Mouse (Mus musculus) CH12.LX (cell line): ENCODE results near the gene Diras2. TPM values are rescaled to one million over a fixed set of nuclear protein-coding genes. Genes with fewer than 3 reads are reported as not detected.

ENCODE experiments used
- DNase-seq: peaks from one replicate; pipeline ENCODE4 v3.0.0-alpha.2; 2013; ENCODE audit errors: extremely low read depth
- H3K27ac ChIP-seq: 2 replicates; pipeline ENCODE4 v1.5.1; 2012; ENCODE audit warnings: low read depth, mild to moderate bottlenecking, control low read depth, moderate library complexity; ENCODE audit not compliant: insufficient read depth
- H3K27me3 ChIP-seq: replicated peaks from 2 replicates; pipeline ENCODE3; 2012; ENCODE audit warnings: inconsistent platforms
- H3K36me3 ChIP-seq, 2 experiments: replicated peaks in 1 of 2; 2 replicates each; pipeline versions ENCODE3 to v1.6.1; 2012; ENCODE audit warnings: inconsistent platforms in 1 of 2, low read length in 1 of 2, mild to moderate bottlenecking in 1 of 2, mixed read lengths in 1 of 2, moderate library complexity in 1 of 2; ENCODE audit not compliant: control insufficient read depth in 1 of 2, insufficient read depth in 1 of 2
- H3K4me1 ChIP-seq, 2 experiments: 2 replicates each; pipeline ENCODE4 v1.6.1; 2012; ENCODE audit warnings: inconsistent platforms in 1 of 2, moderate library complexity in 1 of 2; ENCODE audit not compliant: insufficient read depth in 2 of 2, control insufficient read depth in 1 of 2
- H3K4me2 ChIP-seq: 2 replicates; pipeline ENCODE4 v1.6.1; 2012; ENCODE audit warnings: low read depth, mild to moderate bottlenecking, control low read depth; ENCODE audit not compliant: poor library complexity, insufficient read depth, severe bottlenecking
- H3K4me3 ChIP-seq, 3 experiments: fragments of 150-350 bp in 1 of 3; sonication (generic) in 1 of 3; replicated peaks in 1 of 3; 2 replicates each; pipeline versions ENCODE3 to v1.5.1; 2011 to 2012; ENCODE audit warnings: low read depth in 2 of 3, low read length in 2 of 3, mild to moderate bottlenecking in 2 of 3, moderate library complexity in 2 of 3, control low read depth in 1 of 3, improper control_type of control experiment in 1 of 3, inconsistent platforms in 1 of 3, mixed read lengths in 1 of 3; ENCODE audit not compliant: poor library complexity in 1 of 3
- H3K79me2 ChIP-seq: replicated peaks from 2 replicates; pipeline ENCODE4 v1.6.1; 2012; ENCODE audit warnings: mild to moderate bottlenecking, moderate library complexity; ENCODE audit not compliant: control insufficient read depth, poor library complexity, insufficient read depth, severe bottlenecking; ENCODE audit errors: extremely low read depth
- H3K9ac ChIP-seq: 2 replicates; pipeline ENCODE4 v1.6.1; 2012; ENCODE audit warnings: low read depth, mild to moderate bottlenecking, control low read depth, moderate library complexity; ENCODE audit not compliant: insufficient read depth
- H3K9me3 ChIP-seq: replicated peaks from 2 replicates; pipeline ENCODE3; 2012; ENCODE audit warnings: low read length, inconsistent platforms, mixed read lengths
- BHLHE40 ChIP-seq: IDR thresholded peaks from 2 replicates; pipeline ENCODE4 v1.6.1; 2011; ENCODE audit warnings: mild to moderate bottlenecking, low read depth, low read length, improper control_type of control experiment
- CTCF ChIP-seq, 2 experiments: IDR thresholded peaks in 1 of 2; conservative IDR thresholded peaks in 1 of 2; 2 replicates each; pipeline ENCODE4 v1.5.1; 2011 to 2012; ENCODE audit warnings: low read depth in 2 of 2, low read length in 2 of 2, improper control_type of control experiment in 1 of 2, inconsistent platforms in 1 of 2, mild to moderate bottlenecking in 1 of 2, moderate library complexity in 1 of 2
- E2F4 ChIP-seq: IDR thresholded peaks from 2 replicates; pipeline ENCODE4 v1.6.1; 2011; ENCODE audit warnings: low read depth, low read length, improper control_type of control experiment; ENCODE audit not compliant: insufficient replicate concordance
- ELF1 ChIP-seq: IDR thresholded peaks from 2 replicates; pipeline ENCODE4 v1.6.1; 2014; ENCODE audit warnings: low read depth, mild to moderate bottlenecking, inconsistent platforms, low read length, improper control_type of control experiment
- ETS1 ChIP-seq: conservative IDR thresholded peaks from 2 replicates; pipeline ENCODE4 v1.6.1; 2012; ENCODE audit warnings: low read depth, mild to moderate bottlenecking, inconsistent platforms, low read length, improper control_type of control experiment, moderate library complexity
- GABPA ChIP-seq: IDR thresholded peaks from 2 replicates; pipeline ENCODE4 v1.6.1; 2012; ENCODE audit warnings: low read depth, low read length, improper control_type of control experiment, inconsistent platforms; ENCODE audit not compliant: insufficient replicate concordance
- HCFC1 ChIP-seq: IDR thresholded peaks from 2 replicates; pipeline ENCODE4 v1.6.1; 2012; ENCODE audit warnings: low read depth, mild to moderate bottlenecking, inconsistent platforms, low read length, improper control_type of control experiment
- KAT2A ChIP-seq: IDR thresholded peaks from 2 replicates; pipeline ENCODE4 v1.6.1; 2012; ENCODE audit warnings: low read length, improper control_type of control experiment, inconsistent platforms; ENCODE audit not compliant: insufficient replicate concordance
- MAFK ChIP-seq: IDR thresholded peaks from 2 replicates; pipeline ENCODE4 v1.6.1; 2011; ENCODE audit warnings: low read length, improper control_type of control experiment; ENCODE audit not compliant: insufficient replicate concordance
- MAX ChIP-seq: IDR thresholded peaks from 2 replicates; pipeline ENCODE4 v1.6.1; 2011; ENCODE audit warnings: low read length, improper control_type of control experiment
- MAZ ChIP-seq: IDR thresholded peaks from 2 replicates; pipeline ENCODE4 v1.6.1; 2012; ENCODE audit warnings: low read depth, mild to moderate bottlenecking, inconsistent platforms, low read length, improper control_type of control experiment, moderate library complexity
- MEF2A ChIP-seq: IDR thresholded peaks from 2 replicates; pipeline ENCODE4 v1.6.1; 2014; ENCODE audit warnings: low read depth, mild to moderate bottlenecking, inconsistent platforms, low read length, improper control_type of control experiment, borderline replicate concordance
- MYC ChIP-seq: IDR thresholded peaks from 2 replicates; pipeline ENCODE4 v1.6.1; 2011; ENCODE audit warnings: low read depth, mild to moderate bottlenecking, improper control_type of control experiment, low read length
- NELFE ChIP-seq: IDR thresholded peaks from 2 replicates; pipeline ENCODE4 v1.6.1; 2011; ENCODE audit warnings: low read depth, low read length, improper control_type of control experiment
- NRF1 ChIP-seq: IDR thresholded peaks from 2 replicates; pipeline ENCODE4 v1.6.1; 2014; ENCODE audit warnings: low read depth, mild to moderate bottlenecking, inconsistent platforms, low read length, improper control_type of control experiment, moderate library complexity
- PAX5 ChIP-seq: IDR thresholded peaks from 2 replicates; pipeline ENCODE4 v1.6.1; 2012; ENCODE audit warnings: low read length, inconsistent platforms, mixed read lengths
- POLR2A ChIP-seq: IDR thresholded peaks from 2 replicates; pipeline ENCODE4 v1.6.1; 2011; ENCODE audit warnings: low read depth, mild to moderate bottlenecking, improper control_type of control experiment, low read length
- POLR2AphosphoS2 ChIP-seq: IDR thresholded peaks from 2 replicates; pipeline ENCODE4 v1.6.1; 2011; ENCODE audit warnings: low read depth, low read length, improper control_type of control experiment
- SMC3 ChIP-seq: IDR thresholded peaks from 2 replicates; pipeline ENCODE4 v1.6.1; 2011; ENCODE audit warnings: low read depth, low read length, improper control_type of control experiment
- TBP ChIP-seq: conservative IDR thresholded peaks from 2 replicates; pipeline ENCODE4 v1.6.1; 2011; ENCODE audit warnings: low read depth, low read length, improper control_type of control experiment
- TCF12 ChIP-seq: IDR thresholded peaks from 2 replicates; pipeline ENCODE4 v1.6.1; 2014; ENCODE audit warnings: low read depth, mild to moderate bottlenecking, inconsistent platforms, low read length, improper control_type of control experiment
- UBTF ChIP-seq: IDR thresholded peaks from 2 replicates; pipeline ENCODE4 v1.6.1; 2012; ENCODE audit warnings: low read depth, mild to moderate bottlenecking, inconsistent platforms, low read length, improper control_type of control experiment, moderate library complexity
- USF1 ChIP-seq: IDR thresholded peaks from 2 replicates; pipeline ENCODE4 v1.6.1; 2014; ENCODE audit warnings: low read depth, mild to moderate bottlenecking, inconsistent platforms, low read length, improper control_type of control experiment
- ZMIZ1 ChIP-seq: IDR thresholded peaks from 2 replicates; pipeline ENCODE4 v1.6.1; 2012; ENCODE audit warnings: low read depth, mild to moderate bottlenecking, inconsistent platforms, low read length, improper control_type of control experiment
- ZNF384 ChIP-seq: IDR thresholded peaks from 2 replicates; pipeline ENCODE4 v1.6.1; 2012; ENCODE audit warnings: low read depth, low read length, improper control_type of control experiment, inconsistent platforms
- dilution Hi-C: fragments of 300-500 bp; cut with MboI; formaldehyde crosslinking; loops from 2 replicates; pipeline ENCODE4 v1.14.3; 2020; ENCODE audit warnings: low sequenced_read_pairs; ENCODE audit not compliant: extremely low pct_unique_long_range_greater_than_20kb, extremely low pct_ligation_motif_present
- in situ Hi-C: fragments of 300-500 bp; cut with MboI; formaldehyde crosslinking; loops from 3 replicates; pipeline ENCODE4 v1.14.3; 2019; ENCODE audit warnings: low sequenced_read_pairs, low pct_ligation_motif_present, low pct_unique_long_range_greater_than_20kb, mixed read lengths
- polyA plus RNA-seq: library from polyadenylated mRNA; unstranded; fragments of >175 nt; gene quantifications from 2 replicates; pipeline ENCODE4 v1.2.1, GENCODE M21; 2012; ENCODE audit warnings: low read depth; ENCODE audit not compliant: insufficient read length
- total RNA-seq, 2 experiments: library from RNA; depleted of rRNA; stranded (reverse); fragments of 300-350 nt in 1 of 2; fragments of >200 nt in 1 of 2; gene quantifications; 2 replicates each; pipeline ENCODE4 v1.2.3; 2012 to 2014

Gene Diras2
- total and polyA plus RNA-seq, 3 experiments = 2.8 to 8.5 (median 3.9) TPM

DNA sequence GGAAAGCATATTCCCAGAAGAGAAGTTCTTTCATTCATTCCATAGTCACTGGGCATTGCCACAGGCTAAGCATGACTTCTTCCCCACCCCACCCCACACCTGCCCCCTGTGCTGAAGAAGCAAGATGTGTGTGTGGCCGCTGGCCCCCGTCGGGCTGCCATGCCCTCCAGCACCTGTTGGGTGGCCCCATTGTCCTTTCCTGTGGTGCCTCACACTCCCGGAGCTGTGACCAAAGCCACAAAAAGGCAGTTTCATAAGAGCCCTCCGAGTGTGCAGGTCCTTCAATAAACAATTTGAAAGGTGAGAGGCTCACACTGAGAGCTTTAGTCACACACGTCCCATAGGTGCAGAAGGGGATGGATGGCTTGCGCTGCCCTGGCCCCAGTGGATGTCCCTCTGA, 35.7 kb upstream of the Diras2 start (continued):
- TF ChIP-seq UBTF (no peak), TCF12 (peak; percentile 80), PAX5 (no peak), ELF1 (no peak), KAT2A (no peak), MAX (no peak), CTCF (conservative IDR thresholded peaks at IDR 0.05 in 1 of 2, IDR thresholded peaks at IDR 0.05 in 1 of 2; ENCODE audit: low read depth in 2 of 2, low read length in 2 of 2) (no peak), NELFE (no peak)

DNA sequence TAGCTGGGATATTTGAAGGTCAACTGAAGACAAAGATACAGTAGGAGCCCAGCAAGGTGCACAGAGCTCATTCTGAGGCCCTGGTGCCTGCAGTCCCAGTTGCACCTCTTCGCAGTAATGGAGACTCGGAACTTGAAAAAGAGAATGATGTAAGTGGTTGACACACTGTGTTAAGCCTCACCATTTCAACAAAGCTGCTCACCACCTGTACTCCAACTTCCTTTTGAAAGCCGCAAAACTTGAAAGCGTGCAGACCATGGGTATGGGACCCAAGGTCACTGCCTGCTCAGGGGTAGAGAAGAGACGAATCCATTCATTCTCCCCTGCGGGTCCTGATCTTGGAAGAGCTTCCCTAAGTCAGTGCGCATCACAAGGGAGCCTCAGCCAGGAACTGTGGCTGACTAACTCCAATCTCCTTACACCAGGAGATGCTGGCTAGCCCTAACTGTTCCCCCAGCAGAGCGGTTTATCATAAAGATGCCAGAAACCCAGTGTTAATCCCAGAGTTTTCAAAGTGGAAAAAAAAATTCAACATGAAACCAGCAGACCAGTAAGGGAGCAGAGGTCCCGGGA, 35.2 kb upstream of the Diras2 start:
- DNase-seq = no peak
- Histone ChIP-seq H3K27ac (peak overlapping the region; percentile 67), H3K9ac (no peak overlapping the region), H3K79me2 (no peaks in the 10 kb centered on the region), H3K4me3 (no peak overlapping the region), H3K4me1 (peaks cover 37 to 96% of the 10 kb centered on the region in 2 experiments), H3K4me2 (peak overlapping the region; percentile 30; the same call in 1 of the 2 replicates), H3K36me3 (peaks cover 0 to 17% of the 10 kb centered on the region in 2 experiments)
- dilution Hi-C loops (no loop called here), in situ Hi-C loops (loop anchor here (25.0 kb wide), 1 partner anchor 729 kb away; the partner anchor contains the start of gene Gadd45g)
- no peak for TF ChIP-seq ZMIZ1
- TF ChIP-seq E2F4 = no peak
- 0 out of 2 replicates have a peak, but pooled peaks have one; percentile 15 for TF ChIP-seq MEF2A
- no peak for TF ChIP-seq POLR2AphosphoS2
- TF ChIP-seq MYC = 0 out of 2 replicates have a peak, but pooled peaks have one; percentile 46
- no peak for TF ChIP-seq GABPA
- no peak for TF ChIP-seq HCFC1
- no peak for TF ChIP-seq MAZ
- no peak for TF ChIP-seq PAX5
- TF ChIP-seq TCF12 = peak; percentile 21; the same call in 1 of the 2 replicates
- no peak for TF ChIP-seq NRF1
- TF ChIP-seq ETS1 = 0 out of 2 replicates have a peak, but pooled peaks have one; percentile 35
- TF ChIP-seq SMC3 = no peak; the same call in 1 of the 2 replicates
- no peak for TF ChIP-seq TBP
- no peak for TF ChIP-seq MAFK
- no peak for TF ChIP-seq POLR2A
- no peak for TF ChIP-seq USF1
- peak; percentile 34; the same call in 1 of the 2 replicates for TF ChIP-seq MAX
- TF ChIP-seq BHLHE40 = peak; percentile 64; the same call in 1 of the 2 replicates
- TF ChIP-seq ZNF384 = no peak
- TF ChIP-seq, all 38 proteins: peak for 6
- no peaks in the 10 kb centered on the region for H3K27me3 ChIP-seq
- no peaks in the 10 kb centered on the region for H3K9me3 ChIP-seq
